In genomic region chr7:40898711-40899375, GRCm38 (mm10) we compare ENCODE assay signal across 8 mouse cellular contexts. TPM values are rescaled to one million over a fixed set of nuclear protein-coding genes. Genes with fewer than 3 reads are reported as not detected.
A peak's percentile ranks its signal among the peaks of the same experiment; 100 is the strongest.
DNase-seq lines count a peak whose midpoint lies in the region; ATAC-seq and TF ChIP-seq lines count a peak whose summit lies in the region.

No protein-coding gene starts in this region.

- H3K4me3 ChIP-seq in heart, embryonic 10.5 days: peak overlapping the region; percentile 67
- H3K4me3 ChIP-seq in forebrain, embryonic 15.5 days: peak overlapping the region; percentile 64
- H3K4me3 ChIP-seq in layer of hippocampus, adult 2 months: peak overlapping the region; percentile 81
- peak overlapping the region; percentile 41 for H3K4me3 ChIP-seq in stomach, postnatal 0 days (ENCODE audit: low read depth, low read length)
- H3K4me3 ChIP-seq in thymus, adult 2 months (ENCODE audit: control insufficient read depth, insufficient read depth, low read length): no peak overlapping the region

- DNase-seq in heart, embryonic 10.5 days (ENCODE audit: low spot score): no peak
- no peak for DNase-seq in heart, adult 9 months (ENCODE audit: low spot score in 2 of 2)
- no peak for DNase-seq in Patski (ENCODE audit: low read depth, low spot score)
- peak; percentile 63 to 68 for DNase-seq in layer of hippocampus, adult 2 months (ENCODE audit: low spot score in 2 of 2)
- DNase-seq in mesoderm, embryonic 11.5 days (ENCODE audit: low read depth, low spot score): peak; percentile 30
- peak; percentile 20 for DNase-seq in stomach, postnatal 0 days (ENCODE audit: low spot score)
- no peak for DNase-seq in thymus, adult 2 months

- CTCF ChIA-PET in Patski (lab: Charles Lee): interaction anchor here (1.3 kb wide), 1 partner anchor 97 kb away, joined by 5 read pairs; no protein-coding TSS in a partner anchor

- WGBS in heart, embryonic 10.5 days: 1% methylated on average over 64 of the region's 70 CpGs
- WGBS in forebrain, embryonic 15.5 days: under 1% methylated on average over 61 of the region's 70 CpGs
- WGBS in stomach, postnatal 0 days: under 1% methylated on average over 28 of the region's 70 CpGs
- 6% methylated on average over 68 of the region's 70 CpGs for WGBS in thymus, adult 2 months

- peak overlapping the region; percentile 44; the same call in 1 of the 2 replicates for H3K27ac ChIP-seq in heart, embryonic 10.5 days
- H3K27ac ChIP-seq in forebrain, embryonic 15.5 days (replicated peaks): peak overlapping the region; percentile 75
- peak overlapping the region; percentile 91 for H3K27ac ChIP-seq in layer of hippocampus, adult 2 months
- no peak overlapping the region for H3K27ac ChIP-seq in stomach, postnatal 0 days (replicated peaks)
- H3K27ac ChIP-seq in thymus, adult 2 months (ENCODE audit: control insufficient read depth, insufficient read depth, low read length): no peak overlapping the region

- peak; percentile 52 for ATAC-seq in Patski
- peak; percentile 33 for ATAC-seq in forebrain, embryonic 15.5 days (replicated peaks)
- ATAC-seq in stomach, postnatal 0 days (ENCODE audit: low FRiP score, low TSS enrichment): no peak

- H3K4me2 ChIP-seq in forebrain, embryonic 15.5 days (replicated peaks): peak overlapping the region; percentile 90
- H3K4me2 ChIP-seq in stomach, postnatal 0 days (replicated peaks; ENCODE audit: low read depth): peak overlapping the region; percentile 67

- H3K27me3 ChIP-seq in heart, embryonic 10.5 days (ENCODE audit: insufficient read depth, poor library complexity, severe bottlenecking): peaks cover 88% of the 10 kb centered on the region
- H3K27me3 ChIP-seq in Patski: peaks cover 9% of the 10 kb centered on the region
- H3K27me3 ChIP-seq in forebrain, embryonic 15.5 days: peaks cover 10% of the 10 kb centered on the region
- H3K27me3 ChIP-seq in stomach, postnatal 0 days (ENCODE audit: control insufficient read depth, insufficient read depth, low read length): peaks cover 7% of the 10 kb centered on the region; the same call in 1 of the 2 replicates
- H3K27me3 ChIP-seq in thymus, adult 2 months (ENCODE audit: control insufficient read depth, insufficient read depth, low read length): peaks cover 3% of the 10 kb centered on the region; the same call in 1 of the 2 replicates

- TF ChIP-seq EP300 in stomach, postnatal 0 days (optimal IDR thresholded peaks at IDR 0.05): no peak

- no peaks in the 10 kb centered on the region for H3K36me3 ChIP-seq in heart, embryonic 10.5 days
- no peaks in the 10 kb centered on the region for H3K36me3 ChIP-seq in forebrain, embryonic 15.5 days
- H3K36me3 ChIP-seq in stomach, postnatal 0 days (ENCODE audit: control insufficient read depth, insufficient read depth, low read length): no peaks in the 10 kb centered on the region
- H3K36me3 ChIP-seq in thymus, adult 2 months (ENCODE audit: control insufficient read depth, insufficient read depth, low read length): no peaks in the 10 kb centered on the region

- TF ChIP-seq POLR2A in thymus, adult 2 months (IDR thresholded peaks at IDR 0.05; ENCODE audit: control insufficient read depth, extremely low read depth, insufficient read depth, low read length, poor library complexity): no peak

- POLR2A ChIA-PET in Patski (lab: Charles Lee): interaction anchor here (0.6 kb wide), 1 partner anchor 81 kb away, joined by 9 read pairs; no protein-coding TSS in a partner anchor

- H3K4me1 ChIP-seq in heart, embryonic 10.5 days: peaks cover 30% of the 10 kb centered on the region
- peaks cover 38% of the 10 kb centered on the region for H3K4me1 ChIP-seq in forebrain, embryonic 15.5 days
- no peaks in the 10 kb centered on the region for H3K4me1 ChIP-seq in stomach, postnatal 0 days (replicated peaks; ENCODE audit: control insufficient read depth, insufficient read depth)
- H3K4me1 ChIP-seq in thymus, adult 2 months (replicated peaks; ENCODE audit: control insufficient read depth, insufficient read depth, low read length): no peaks in the 10 kb centered on the region

- no peaks in the 10 kb centered on the region for H3K9me3 ChIP-seq in heart, embryonic 10.5 days
- H3K9me3 ChIP-seq in forebrain, embryonic 15.5 days: no peaks in the 10 kb centered on the region
- H3K9me3 ChIP-seq in stomach, postnatal 0 days (ENCODE audit: control insufficient read depth, low read length): no peaks in the 10 kb centered on the region

- H3K9ac ChIP-seq in forebrain, embryonic 15.5 days (replicated peaks): peak overlapping the region; percentile 74
- H3K9ac ChIP-seq in stomach, postnatal 0 days (ENCODE audit: low read length): 0 out of 2 replicates have a peak overlapping the region, but pooled peaks have one; percentile 23

- no peak for TF ChIP-seq CTCF in Patski (IDR thresholded peaks at IDR 0.05)
- TF ChIP-seq CTCF in layer of hippocampus, adult 2 months (conservative IDR thresholded peaks at IDR 0.05): peak; percentile 37
- no peak for TF ChIP-seq CTCF in stomach, postnatal 0 days (IDR thresholded peaks at IDR 0.05; ENCODE audit: low read depth)
- no peak for TF ChIP-seq CTCF in thymus, adult 2 months (IDR thresholded peaks at IDR 0.05; ENCODE audit: borderline replicate concordance, control insufficient read depth, extremely low read depth, insufficient read depth, low read length, poor library complexity)

- in situ Hi-C loops in Patski (cut with MboI; ENCODE audit: low pct_unique_long_range_greater_than_20kb): loop anchor here (25.0 kb wide), 1 partner anchor 837 kb away; no protein-coding TSS in a partner anchor

RNA-seq across cellular contexts. Expression of gene Vstm2b, which starts 0.7 kb away (rescaled TPM):
- polyA plus RNA-seq in heart, embryonic 10.5 days (2016; fragmentation: Nextera tagmentation; extraction: Ambion mirVana): 0.84 and 1.9 TPM in 2 replicates
- polyA plus RNA-seq in Patski (2021): 10.9 TPM
- polyA plus RNA-seq in forebrain, embryonic 15.5 days (2015; fragmentation: Nextera tagmentation; extraction: Ambion mirVana): 18.0 and 19.1 TPM in 2 replicates
- total RNA-seq in layer of hippocampus, adult 2 months (2021): 10 to 100 TPM; 71.2 to 71.9 TPM
- 0.80 and 0.81 TPM in 2 replicates for polyA plus RNA-seq in stomach, postnatal 0 days (2015; fragmentation: Nextera tagmentation; extraction: Ambion mirVana)
- polyA plus RNA-seq in thymus, adult 2 months (2012; rRNA removed): 1.3 and 1.4 TPM in 2 replicates

Comparison
In these comparisons a context has a peak if more than half of its experiments do, and no peak if none do; other contexts are left out.
1. DNase-seq: peak in layer of hippocampus, adult 2 months (2 of 2), mesoderm, embryonic 11.5 days (single experiment) and stomach, postnatal 0 days (single experiment); none in heart, embryonic 10.5 days (single experiment), heart, adult 9 months (0 of 2), Patski (single experiment) and thymus, adult 2 months (single experiment).
2. H3K27ac ChIP-seq: peak in heart, embryonic 10.5 days (single experiment), forebrain, embryonic 15.5 days (single experiment) and layer of hippocampus, adult 2 months (single experiment); none in stomach, postnatal 0 days (single experiment) and thymus, adult 2 months (single experiment).